Mouse (Mus musculus) embryonic facial prominence, embryonic 11.5 days (tissue): Measurements from ENCODE around the gene Ing4. TPM values are rescaled to one million over a fixed set of nuclear protein-coding genes. Genes with fewer than 3 reads are reported as not detected.

Experiments used
- microRNA-seq: library from miRNA; unstranded; fragments of <30 nt; microRNA quantifications from one replicate; pipeline ENCODE4, GENCODE M21; 2016; ENCODE audit warnings: borderline number of aligned reads
- polyA plus RNA-seq: library from polyadenylated mRNA; unstranded; fragments of >200 nt; fragmentation: Nextera tagmentation; extraction: Ambion mirVana; gene quantifications from 2 replicates; pipeline ENCODE4 v1.2.1, GENCODE M21; 2014

The Ing4 gene
- polyA plus RNA-seq, 1 experiment from 2014 or later, result 145 TPM

Small RNAs within 50 kb of the gene (microRNA-seq; reads per million reads assigned to microRNA genes)
- not detected for gene Mir7045

Other genes with a start within 250 kb of the Ing4 start
- 4.7 and 4.8 TPM in 2 replicates for gene Spsb2, start 231.1 kb upstream of the Ing4 start, polyA plus RNA-seq
- 721 and 787 TPM in 2 replicates for gene Tpi1, start 225.5 kb upstream of the Ing4 start, polyA plus RNA-seq
- 128 and 133 TPM in 2 replicates for gene Usp5, start 210.3 kb upstream of the Ing4 start, polyA plus RNA-seq
- 210 and 212 TPM in 2 replicates for gene Cdca3, start 210.2 kb upstream of the Ing4 start, polyA plus RNA-seq
- 0.27 and 0.56 TPM in 2 replicates for gene Gnb3, start 199.5 kb upstream of the Ing4 start, polyA plus RNA-seq
- 14.7 and 18.5 TPM in 2 replicates for gene P3h3, start 182.0 kb upstream of the Ing4 start, polyA plus RNA-seq
- 0.59 and 0.72 TPM in 2 replicates for gene Gpr162, start 175.8 kb upstream of the Ing4 start, polyA plus RNA-seq
- not detected in 2 replicates for gene Cd4, start 151.5 kb upstream of the Ing4 start, polyA plus RNA-seq
- 1.7 and 1.8 TPM in 2 replicates for gene Lag3, start 128.1 kb upstream of the Ing4 start, polyA plus RNA-seq
- gene Ptms, start 119.7 kb upstream of the Ing4 start, polyA plus RNA-seq, result 184 and 213 TPM in 2 replicates
- gene Mlf2, start 108.4 kb upstream of the Ing4 start, polyA plus RNA-seq, result 391 and 402 TPM in 2 replicates
- gene Cops7a, start 74.2 kb upstream of the Ing4 start, polyA plus RNA-seq, result 118 and 125 TPM in 2 replicates
- 1.1 and 1.9 TPM in 2 replicates for gene Pianp, start 43.1 kb upstream of the Ing4 start, polyA plus RNA-seq
- gene Zfp384, start 30.6 kb upstream of the Ing4 start, polyA plus RNA-seq, result 7.7 and 10.6 TPM in 2 replicates
- gene Acrbp, start 9.9 kb downstream of the Ing4 start, polyA plus RNA-seq, result 10.0 and 12.5 TPM in 2 replicates
- 0.25 and 0.49 TPM in 2 replicates for gene Lpar5, start 28.2 kb downstream of the Ing4 start, polyA plus RNA-seq
- gene Chd4, start 56.2 kb downstream of the Ing4 start, polyA plus RNA-seq, result 93.2 and 94.5 TPM in 2 replicates
- 66.3 and 69.8 TPM in 2 replicates for gene Nop2, start 92.1 kb downstream of the Ing4 start, polyA plus RNA-seq
- gene Iffo1, start 105.5 kb downstream of the Ing4 start, polyA plus RNA-seq, result 7.0 and 10.3 TPM in 2 replicates
- 2,314 and 2,539 TPM in 2 replicates for gene Gapdh, start 126.7 kb downstream of the Ing4 start, polyA plus RNA-seq
- 135 and 136 TPM in 2 replicates for gene Ncapd2, start 151.9 kb downstream of the Ing4 start, polyA plus RNA-seq
- 205 and 217 TPM in 2 replicates for gene Mrpl51, start 152.0 kb downstream of the Ing4 start, polyA plus RNA-seq
- gene Vamp1, start 175.8 kb downstream of the Ing4 start, polyA plus RNA-seq, result 1.2 and 1.4 TPM in 2 replicates
- 1.0 and 1.1 TPM in 2 replicates for gene Tapbpl, start 192.1 kb downstream of the Ing4 start, polyA plus RNA-seq
- gene Cd27, start 197.2 kb downstream of the Ing4 start, polyA plus RNA-seq, result 0.22 TPM in 1 of 2 replicates, not detected in the other
- 0.22 TPM in 1 of 2 replicates, not detected in the other for gene Tuba3a, start 246.3 kb downstream of the Ing4 start, polyA plus RNA-seq